Mouse (Mus musculus) midbrain, embryonic 12.5 days (tissue): Measurements from ENCODE around the gene Abca7. TPM values are rescaled to one million over a fixed set of nuclear protein-coding genes. Genes with fewer than 3 reads are reported as not detected.
"Not testable (repeated sequence)": the region's sequence is repeated elsewhere in the genome, so short reads cannot be mapped to it uniquely, and the experiment has no call there.

Source experiments
- ATAC-seq: fragments of 200-750 bp; cut with Nextera tagmentation; 2 replicates; pipeline ENCODE4 v1.8.0; 2017; ENCODE audit warnings: low read depth, moderate TSS enrichment, moderate library complexity; ENCODE audit not compliant: low FRiP score
- H3K27ac ChIP-seq: fragments of 300-500 bp; sonication (generic); replicated peaks from 2 replicates; pipeline ENCODE4 v1.5.1; 2016; ENCODE audit warnings: mild to moderate bottlenecking
- H3K27me3 ChIP-seq: fragments of 300-500 bp; sonication (generic); 2 replicates; pipeline ENCODE4 v1.6.1; 2016; ENCODE audit warnings: mild to moderate bottlenecking
- H3K36me3 ChIP-seq: fragments of 300-500 bp; sonication (generic); 2 replicates; pipeline ENCODE4 v1.6.1; 2016
- H3K4me1 ChIP-seq: fragments of 300-500 bp; sonication (generic); 2 replicates; pipeline ENCODE4 v1.6.1; 2016
- H3K4me2 ChIP-seq: fragments of 300-500 bp; sonication (generic); replicated peaks from 2 replicates; pipeline ENCODE4 v1.6.1; 2016; ENCODE audit warnings: mild to moderate bottlenecking, moderate library complexity
- H3K4me3 ChIP-seq: fragments of 300-500 bp; sonication (generic); 2 replicates; pipeline ENCODE4 v1.5.1; 2016; ENCODE audit warnings: mild to moderate bottlenecking
- H3K9ac ChIP-seq: fragments of 300-500 bp; sonication (generic); replicated peaks from 2 replicates; pipeline ENCODE4 v1.6.1; 2016; ENCODE audit warnings: mild to moderate bottlenecking, moderate library complexity
- H3K9me3 ChIP-seq: fragments of 300-500 bp; sonication (generic); 2 replicates; pipeline ENCODE4 v1.6.1; 2016; ENCODE audit warnings: mild to moderate bottlenecking
- WGBS: fragments of 180-500 bp; shearing (Covaris S2); methylation state at CpG from one replicate; pipeline ENCODE4 v1.1.7; 2016; 5-methylcytosine and 5-hydroxymethylcytosine counted together
- polyA plus RNA-seq: library from polyadenylated mRNA; unstranded; fragments of >200 nt; fragmentation: Nextera tagmentation; extraction: Ambion mirVana; gene quantifications from 2 replicates; pipeline ENCODE4 v1.2.1, GENCODE M21; 2016

Gene Abca7
- 7.6 and 8.5 TPM in 2 replicates for polyA plus RNA-seq

DNA sequence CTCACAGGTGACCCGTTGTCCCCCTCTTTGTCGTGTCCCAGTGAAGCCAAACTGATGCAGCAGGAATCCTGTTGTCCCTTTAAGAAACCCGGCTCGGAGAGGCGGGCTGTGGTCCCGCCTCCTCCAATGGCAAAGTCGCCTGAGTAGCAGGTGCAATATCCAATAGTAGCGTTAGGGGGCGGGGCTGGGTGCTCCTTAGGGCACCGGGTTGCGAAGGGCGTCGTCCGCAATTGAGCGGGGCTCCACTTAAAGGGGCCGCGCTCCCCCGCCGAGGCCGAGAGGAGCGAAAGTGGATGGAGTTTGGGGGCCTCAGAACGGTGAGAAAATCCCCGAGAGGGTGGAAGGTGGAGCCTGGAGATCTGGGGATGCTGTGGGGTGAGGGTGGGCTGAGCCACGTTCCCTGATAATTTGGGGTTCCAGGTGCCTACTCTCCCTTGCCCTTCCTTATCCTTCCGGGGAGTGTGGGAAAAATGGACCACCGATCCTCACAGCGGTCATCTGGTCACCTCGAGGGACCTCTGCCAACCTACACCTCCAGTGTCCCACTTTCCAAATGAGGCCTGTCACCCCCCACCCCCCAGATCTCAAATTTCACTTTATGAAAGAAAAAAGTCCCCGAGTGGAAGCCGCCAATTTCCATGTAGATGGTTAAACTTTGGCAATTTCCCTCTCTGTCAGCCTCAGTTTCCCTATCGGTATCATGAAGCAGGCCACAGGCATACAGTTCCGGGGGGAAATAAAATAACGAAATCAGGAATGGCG lies at the start of gene Abca7:
Gene Abca7, plus strand, starts transcription at position 223 of the 762 bp plus-strand sequence.
- Histone ChIP-seq H3K27ac (peak within 1 kb of the TSS; percentile 66), H3K4me1 (peaks cover 17% of the 10 kb centered on the region), H3K27me3 (peaks cover 32% of the 10 kb centered on the region), H3K9me3 (0 out of 2 replicates have a peak, but pooled peaks cover 4% of the 10 kb centered on the region), H3K9ac (peak within 1 kb of the TSS; percentile 50), H3K4me3 (peak within 1 kb of the TSS; percentile 50), H3K4me2 (peak within 1 kb of the TSS; percentile 79), H3K36me3 (no peaks in the 10 kb centered on the region)
- under 1% methylated on average over 34 of the region's 34 CpGs for WGBS
- ATAC-seq: peak; percentile 81

DNA sequence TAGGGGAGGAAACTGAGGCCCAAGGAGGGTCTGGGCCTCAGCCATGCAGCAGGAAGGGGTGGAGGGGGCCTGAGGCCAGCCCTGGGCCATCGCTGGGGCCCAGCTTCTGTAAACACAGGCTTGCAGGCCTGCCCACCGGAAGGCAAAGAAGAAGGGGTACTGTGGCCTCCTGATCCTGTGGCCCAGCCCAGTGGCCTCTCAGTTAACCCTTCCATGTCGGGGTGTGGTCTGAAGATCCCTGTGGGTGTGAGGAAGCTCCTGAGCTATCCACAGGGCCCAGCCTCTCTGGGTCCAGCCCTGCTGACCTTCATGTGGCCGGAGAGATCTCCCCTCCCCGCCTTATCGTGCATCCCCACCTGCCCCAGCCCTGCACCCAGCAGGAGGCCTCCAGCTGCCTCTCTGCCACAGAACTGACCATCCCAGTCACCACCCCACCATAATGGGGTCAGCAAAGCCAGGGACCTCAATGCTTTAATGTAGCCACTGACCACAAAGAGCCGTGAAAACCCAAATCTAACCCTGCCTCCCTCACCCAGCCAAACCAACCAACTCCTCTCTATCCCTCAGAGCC lies 49.5 kb upstream of the Abca7 start:
- Histone ChIP-seq H3K4me1 (peaks cover 27% of the 10 kb centered on the region), H3K4me3 (no peak overlapping the region), H3K4me2 (no peak overlapping the region), H3K27me3 (no peaks in the 10 kb centered on the region), H3K36me3 (peaks cover 35% of the 10 kb centered on the region), H3K9ac (no peak overlapping the region), H3K9me3 (no peaks in the 10 kb centered on the region), H3K27ac (0 out of 2 replicates have a peak overlapping the region, but pooled peaks have one; percentile 52)
- no peak for ATAC-seq
- WGBS: 19% methylated on average over 7 of the region's 7 CpGs

DNA sequence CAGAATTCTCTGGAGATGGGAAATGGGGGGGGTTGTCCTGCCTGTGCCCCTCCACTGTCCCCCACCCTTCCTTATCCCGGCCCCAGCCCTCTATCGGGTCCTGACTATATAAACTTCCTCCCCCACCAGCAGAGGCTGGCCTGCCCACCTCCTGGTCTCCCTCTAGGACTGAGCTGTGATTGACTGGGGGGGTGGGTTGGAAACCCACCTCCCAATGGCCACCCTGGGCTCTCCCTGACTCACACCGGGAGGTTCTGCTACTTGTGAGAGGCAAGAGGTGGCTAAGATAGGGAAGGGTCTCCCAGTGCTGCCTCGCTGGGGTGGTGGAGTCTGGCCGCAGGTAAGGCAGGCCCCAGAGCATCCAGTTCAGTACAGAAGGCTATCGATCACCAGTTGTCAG lies 48.8 kb upstream of the Abca7 start:
- H3K27me3 ChIP-seq: no peaks in the 10 kb centered on the region
- no peaks in the 10 kb centered on the region for H3K9me3 ChIP-seq
- peaks cover 27% of the 10 kb centered on the region for H3K4me1 ChIP-seq
- H3K36me3 ChIP-seq: peaks cover 32% of the 10 kb centered on the region
- H3K9ac ChIP-seq: no peak overlapping the region
- no peak overlapping the region for H3K4me2 ChIP-seq
- WGBS: 74% methylated on average over 6 of the region's 6 CpGs
- H3K27ac ChIP-seq: no peak overlapping the region
- no peak overlapping the region for H3K4me3 ChIP-seq
- ATAC-seq: no peak

DNA sequence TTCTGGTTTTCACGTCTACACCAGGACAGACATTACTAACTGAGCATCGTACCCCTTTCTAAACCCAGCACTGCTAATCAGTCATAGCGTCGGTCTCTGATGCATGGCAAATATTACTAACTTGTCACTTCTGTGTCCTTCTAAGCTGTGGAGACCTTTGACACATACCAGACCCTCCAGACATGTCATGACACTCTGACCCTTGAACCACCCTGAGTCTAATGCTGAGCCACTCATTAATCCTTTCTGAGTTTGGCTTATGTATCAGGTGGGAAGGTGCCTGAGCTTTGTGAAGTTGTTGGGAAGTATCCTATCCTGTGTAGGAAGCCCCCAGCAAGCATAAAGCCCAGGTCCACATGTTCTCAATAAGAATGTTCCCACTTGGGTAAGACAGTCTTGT lies 46.4 kb upstream of the Abca7 start:
- Histone ChIP-seq H3K4me2 (no peak overlapping the region), H3K4me1 (peaks cover 19% of the 10 kb centered on the region), H3K9me3 (no peaks in the 10 kb centered on the region), H3K4me3 (no peak overlapping the region), H3K27ac (no peak overlapping the region), H3K9ac (no peak overlapping the region), H3K27me3 (no peaks in the 10 kb centered on the region), H3K36me3 (peaks cover 44% of the 10 kb centered on the region)
- ATAC-seq: no peak
- 94% methylated on average over 4 of the region's 4 CpGs for WGBS

DNA sequence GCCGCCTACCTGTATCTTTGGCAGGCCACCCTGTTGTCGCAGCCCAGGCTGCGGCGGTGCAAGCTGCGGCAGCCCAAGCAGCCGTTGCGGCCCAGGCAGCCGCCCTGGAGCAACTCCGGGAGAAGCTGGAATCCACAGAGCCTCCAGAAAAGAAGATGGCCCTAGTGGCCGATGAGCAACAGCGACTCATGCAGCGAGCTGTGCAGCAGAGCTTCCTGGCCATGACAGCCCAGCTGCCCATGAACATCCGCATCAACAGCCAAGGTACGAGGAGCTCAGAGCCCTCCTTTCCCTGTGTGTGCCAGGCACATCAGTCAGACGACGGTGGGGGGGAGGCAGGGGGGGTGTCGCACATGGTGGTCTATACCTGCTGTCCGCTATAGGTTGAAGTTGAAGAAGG lies 45.6 kb upstream of the Abca7 start:
- no peak overlapping the region for H3K4me3 ChIP-seq
- ATAC-seq: no peak
- no peak overlapping the region for H3K27ac ChIP-seq
- H3K9ac ChIP-seq: no peak overlapping the region
- no peaks in the 10 kb centered on the region for H3K9me3 ChIP-seq
- H3K4me1 ChIP-seq: peaks cover 13% of the 10 kb centered on the region
- WGBS: 82% methylated on average over 18 of the region's 18 CpGs
- no peak overlapping the region for H3K4me2 ChIP-seq
- H3K36me3 ChIP-seq: peaks cover 44% of the 10 kb centered on the region
- no peaks in the 10 kb centered on the region for H3K27me3 ChIP-seq

DNA sequence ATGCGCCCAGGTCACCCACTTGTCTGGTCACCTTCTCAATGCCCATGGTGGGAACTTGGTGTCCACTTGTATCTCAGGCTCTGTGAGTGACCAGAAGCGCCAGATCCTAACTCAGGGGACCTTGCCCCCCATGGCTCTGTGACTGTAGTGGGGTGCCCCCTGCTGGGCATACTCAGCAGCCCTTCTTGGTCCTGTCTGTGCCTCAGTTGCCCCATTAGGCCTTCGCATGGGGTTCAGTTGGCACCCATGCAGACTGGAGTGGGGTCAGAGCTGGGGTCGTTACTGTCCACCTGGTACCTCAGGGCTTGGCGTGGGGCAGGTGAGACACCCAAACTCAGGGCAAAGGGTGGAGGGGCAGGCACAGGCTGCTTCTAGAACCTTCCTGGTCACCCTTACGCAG lies 42.3 kb upstream of the Abca7 start:
- H3K36me3 ChIP-seq: peaks cover 39% of the 10 kb centered on the region
- H3K27ac ChIP-seq: no peak overlapping the region
- H3K27me3 ChIP-seq: no peaks in the 10 kb centered on the region
- H3K9me3 ChIP-seq: no peaks in the 10 kb centered on the region
- WGBS: 87% methylated on average over 6 of the region's 6 CpGs
- ATAC-seq: no peak
- H3K9ac ChIP-seq: no peak overlapping the region
- 0 out of 2 replicates have a peak, but pooled peaks cover 2% of the 10 kb centered on the region for H3K4me1 ChIP-seq
- H3K4me3 ChIP-seq: no peak overlapping the region
- no peak overlapping the region for H3K4me2 ChIP-seq

DNA sequence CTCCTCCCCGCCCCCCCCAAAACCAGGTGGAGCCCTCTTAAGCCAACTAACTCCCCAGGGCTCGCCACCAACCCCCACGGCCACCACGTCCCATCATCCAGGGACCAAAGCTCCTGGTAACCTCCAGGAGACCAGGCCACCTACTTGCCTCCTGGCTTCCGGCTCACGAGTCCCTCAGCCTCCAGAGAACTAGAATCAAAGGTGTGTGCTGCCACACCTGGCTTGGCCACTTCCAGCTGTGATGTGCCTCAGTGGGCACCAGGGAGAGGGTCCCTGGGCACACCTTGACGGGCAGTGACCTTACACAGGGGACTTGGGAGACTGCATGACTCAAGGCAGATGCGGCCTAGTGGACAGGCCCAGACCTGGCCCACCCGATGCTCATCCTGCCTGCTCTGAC lies 40.6 kb upstream of the Abca7 start:
- Histone ChIP-seq H3K27ac (no peak overlapping the region), H3K36me3 (peaks cover 23% of the 10 kb centered on the region), H3K4me3 (no peak overlapping the region), H3K27me3 (no peaks in the 10 kb centered on the region), H3K4me2 (no peak overlapping the region), H3K9me3 (no peaks in the 10 kb centered on the region), H3K4me1 (peaks cover 6% of the 10 kb centered on the region), H3K9ac (peak overlapping the region; percentile 34; the same call in 1 of the 2 replicates)
- no peak for ATAC-seq
- 76% methylated on average over 9 of the region's 9 CpGs for WGBS

DNA sequence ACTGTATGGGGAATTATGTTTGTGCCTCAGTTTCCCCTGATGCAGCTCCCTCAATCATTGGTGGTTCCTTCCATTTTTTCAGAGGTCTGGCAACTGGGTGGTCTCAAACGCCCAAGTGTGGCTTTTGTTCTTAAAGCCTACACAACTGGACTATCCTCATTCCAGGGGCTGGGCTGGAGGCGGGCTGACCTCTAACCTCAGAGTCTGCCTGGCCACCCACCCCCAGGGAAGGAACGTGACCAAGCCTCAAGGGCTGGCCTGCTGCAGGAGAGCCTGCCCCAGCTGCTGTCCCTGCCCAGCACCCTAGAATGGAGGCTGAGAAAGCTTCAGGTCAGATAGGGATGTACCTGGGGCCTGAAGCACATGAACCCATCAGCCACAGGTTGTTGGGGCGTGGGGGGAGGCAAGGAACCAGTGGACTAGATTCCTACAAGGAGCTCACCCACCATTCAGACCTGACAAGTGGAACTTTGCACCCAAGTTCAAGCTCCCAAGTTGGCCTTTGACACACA lies 39.6 kb upstream of the Abca7 start:
- Histone ChIP-seq H3K9ac (no peak overlapping the region), H3K4me2 (no peak overlapping the region), H3K27me3 (no peaks in the 10 kb centered on the region), H3K27ac (no peak overlapping the region), H3K4me1 (peaks cover 11% of the 10 kb centered on the region), H3K9me3 (no peaks in the 10 kb centered on the region), H3K36me3 (peaks cover 17% of the 10 kb centered on the region), H3K4me3 (no peak overlapping the region)
- WGBS: 14% methylated on average over 4 of the region's 4 CpGs
- no peak for ATAC-seq

DNA sequence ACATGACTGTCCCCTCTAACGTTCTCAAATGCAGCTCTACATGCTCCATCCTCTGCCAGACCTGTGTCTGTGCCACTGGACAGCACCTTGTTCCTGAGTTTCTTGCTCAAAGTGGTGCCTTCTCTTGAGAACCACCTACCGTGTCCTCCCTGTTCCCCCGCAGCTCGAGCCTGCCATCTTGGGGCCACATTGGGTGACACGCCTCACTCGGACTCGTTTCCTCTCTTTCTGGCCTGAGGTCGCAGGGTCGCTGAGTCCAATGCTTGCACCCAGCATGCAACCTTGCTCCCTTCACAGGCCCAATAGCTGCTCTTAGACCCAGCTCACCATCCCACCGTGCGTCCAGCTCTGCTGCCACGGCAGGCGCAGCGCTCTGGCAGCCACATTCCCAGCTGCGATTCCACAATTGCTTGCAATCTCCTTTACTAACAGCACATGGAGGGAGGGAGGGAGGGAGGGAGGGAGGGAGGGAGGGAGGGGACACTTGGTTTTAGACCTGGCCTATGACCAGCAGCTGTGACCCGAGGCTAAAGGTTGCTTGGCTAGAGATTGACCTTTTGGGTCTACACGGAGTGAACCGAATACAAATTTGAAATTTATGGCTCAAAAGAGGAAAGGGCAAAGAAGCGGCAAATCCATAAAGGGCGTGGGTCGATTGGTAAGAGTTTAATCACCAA lies 38.0 kb upstream of the Abca7 start:
- H3K9me3 ChIP-seq: no peaks in the 10 kb centered on the region
- H3K4me2 ChIP-seq: peak overlapping the region; percentile 1; the same call in 1 of the 2 replicates
- no peak overlapping the region for H3K4me3 ChIP-seq
- H3K9ac ChIP-seq: no peak overlapping the region
- H3K27ac ChIP-seq: no peak overlapping the region
- peaks cover 11% of the 10 kb centered on the region for H3K4me1 ChIP-seq
- no peak for ATAC-seq
- no peaks in the 10 kb centered on the region for H3K27me3 ChIP-seq
- WGBS: 12% methylated on average over 21 of the region's 21 CpGs
- H3K36me3 ChIP-seq: peaks cover 22% of the 10 kb centered on the region

DNA sequence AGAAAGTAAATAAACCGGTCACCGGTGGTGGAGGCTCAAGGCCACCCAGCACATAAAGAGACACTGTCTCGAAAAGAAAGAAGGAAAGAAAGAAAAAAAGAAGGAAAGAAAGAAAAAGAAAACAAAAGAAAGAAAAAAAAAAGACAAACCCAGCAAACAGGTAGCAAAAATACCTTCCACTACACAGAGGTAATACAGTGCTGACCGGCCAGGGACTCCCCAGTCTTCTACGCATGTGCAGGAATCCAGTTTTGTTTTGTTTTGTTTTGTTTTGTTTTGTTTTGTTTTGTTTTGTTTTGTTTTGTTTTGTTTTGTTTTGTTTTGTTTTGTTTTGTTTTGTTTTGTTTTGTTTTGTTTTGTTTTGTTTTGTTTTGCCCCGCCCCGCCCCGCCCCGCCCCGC lies 36.9 kb upstream of the Abca7 start:
- not testable (repeated sequence) for H3K9ac ChIP-seq, ATAC-seq, H3K27ac ChIP-seq, H3K9me3 ChIP-seq, H3K27me3 ChIP-seq
- Histone ChIP-seq H3K4me2 (peak overlapping the region; percentile 86), H3K4me3 (peak overlapping the region; percentile 99), H3K36me3 (peaks cover 28% of the 10 kb centered on the region), H3K4me1 (peaks cover 11% of the 10 kb centered on the region)
- 32% methylated on average over 10 of the region's 10 CpGs for WGBS

DNA sequence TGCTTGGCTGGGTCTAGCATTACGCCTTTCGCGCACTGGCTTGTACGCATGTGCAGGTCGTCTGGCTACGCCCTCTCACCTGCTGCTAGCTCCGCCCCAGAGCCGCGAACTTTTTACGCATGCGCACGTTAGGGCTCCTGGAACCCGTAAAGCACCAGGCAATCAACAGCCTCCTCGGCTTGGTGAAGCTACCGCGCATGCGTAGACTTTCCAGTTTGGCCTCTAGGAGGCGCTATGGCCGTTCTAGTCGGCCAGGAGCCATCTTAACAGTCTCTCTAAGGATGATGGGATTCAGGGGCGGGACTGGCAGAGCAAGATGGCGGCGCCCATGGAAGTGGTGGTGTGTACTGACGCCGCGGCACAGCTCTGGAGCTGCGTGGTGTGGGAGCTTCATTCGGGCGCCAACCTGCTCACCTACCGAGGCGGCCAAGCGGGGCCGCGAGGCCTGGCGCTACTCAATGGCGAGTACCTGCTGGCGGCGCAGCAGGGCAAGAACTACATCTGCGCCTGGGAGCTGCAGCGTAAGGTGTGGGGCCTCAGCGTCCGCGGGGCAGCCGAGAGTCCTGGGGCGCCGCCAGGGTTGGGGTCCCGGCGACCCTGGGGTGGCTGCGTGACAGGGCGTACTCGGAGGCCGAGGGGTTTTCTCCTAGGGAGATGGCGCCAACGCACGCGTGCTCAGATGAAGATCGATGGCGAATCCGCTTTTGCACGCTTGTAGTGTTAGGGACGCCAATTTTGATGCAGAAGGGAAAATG lies 36.3 kb upstream of the Abca7 start, which contains the start of gene Wdr18:
Gene Wdr18, plus strand, starts transcription at position 306 of the 755 bp plus-strand sequence.
- Histone ChIP-seq H3K27me3 (no peaks in the 10 kb centered on the region), H3K27ac (peak within 1 kb of the TSS; percentile 56), H3K36me3 (peaks cover 32% of the 10 kb centered on the region), H3K9ac (peak within 1 kb of the TSS; percentile 83), H3K4me2 (peak within 1 kb of the TSS; percentile 86), H3K4me1 (peaks cover 11% of the 10 kb centered on the region), H3K9me3 (no peaks in the 10 kb centered on the region), H3K4me3 (peak within 1 kb of the TSS; percentile 99)
- WGBS: under 1% methylated on average over 61 of the region's 61 CpGs
- peak; percentile 96 for ATAC-seq
